Mouse (Mus musculus): ENCODE results near the gene Rab17.

GRCm38 (mm10) chr1:91009266-91009665 lies 39.8 kb upstream of the Rab17 start:
- TF ChIP-seq POLR2A (IDR thresholded peaks at IDR 0.05; ENCODE audit: low read depth, low read length): no peak
- TF ChIP-seq CTCF (IDR thresholded peaks at IDR 0.05; ENCODE audit: extremely low read depth, insufficient read length, insufficient replicate concordance, low read depth, low read length): no peak

Data from small intestine, adult 2 months (tissue).